Mouse (Mus musculus): ENCODE results near the gene Dpm1.

The Dpm1 gene

DNA sequence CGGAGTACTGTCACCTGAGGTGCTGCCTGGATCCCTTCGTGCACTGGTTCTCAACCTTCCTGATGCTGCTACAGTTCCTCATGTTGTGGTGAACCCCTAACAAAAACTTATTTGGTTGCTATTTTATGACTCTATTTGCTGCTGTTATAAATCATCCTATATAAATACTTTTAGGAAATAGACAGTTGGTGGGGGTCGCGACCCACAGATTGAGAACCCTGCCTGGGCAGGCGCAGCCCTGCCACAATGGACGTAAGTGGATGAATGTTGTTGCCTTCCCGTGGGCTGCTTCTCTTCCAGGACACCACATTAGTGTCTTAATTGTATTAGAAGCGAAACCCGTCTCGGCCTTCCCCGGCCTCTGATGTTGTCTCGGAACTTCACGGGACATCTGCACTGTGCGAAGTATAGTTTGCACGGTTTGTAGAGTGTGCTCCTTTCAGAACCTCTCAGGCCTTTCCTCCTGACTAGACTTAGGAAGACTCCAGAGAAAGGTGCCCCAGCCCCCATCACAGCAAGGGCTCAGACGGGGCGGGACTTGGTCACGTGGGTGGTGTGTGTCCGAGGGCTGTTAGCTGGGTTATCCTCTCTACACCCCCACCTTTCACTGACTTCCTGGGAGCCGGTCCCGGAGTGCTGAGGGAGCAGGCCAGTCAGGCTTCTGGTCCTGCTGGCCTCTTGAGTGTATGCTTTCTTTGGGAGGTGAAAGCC is 63.5 kb downstream of the Dpm1 start:
- DNase-seq (ENCODE audit: low read depth) = no peak

DNA sequence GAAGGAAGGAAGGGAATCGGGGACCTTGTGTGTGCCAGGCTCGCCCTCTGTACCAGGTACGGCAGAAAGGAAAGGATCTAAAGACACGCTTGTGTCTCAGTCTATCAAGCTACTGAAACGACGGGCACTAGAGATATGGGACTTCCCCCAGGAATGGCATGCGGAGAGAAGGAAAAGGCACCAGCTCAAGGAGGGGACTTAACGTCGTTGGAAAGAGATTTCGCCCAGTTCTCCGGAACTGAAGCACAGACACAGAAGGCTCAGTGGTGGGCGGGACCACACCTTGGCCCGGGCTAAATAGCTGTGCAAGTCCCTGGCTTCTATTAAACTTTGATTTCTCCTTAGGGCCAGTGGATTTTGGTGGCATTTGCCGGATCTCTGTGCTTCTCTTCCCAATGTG is 68.4 kb downstream of the Dpm1 start:
- peak; percentile 41 for DNase-seq (ENCODE audit: low read depth)

GRCm38 (mm10) chr2:168161514-168161971 is 68.8 kb downstream of the Dpm1 start:
- DNase-seq (ENCODE audit: low read depth) = no peak

GRCm38 (mm10) chr2:168160370-168160930 is 69.9 kb downstream of the Dpm1 start:
- DNase-seq (ENCODE audit: low read depth) = no peak

All from naive thymus-derived CD4-positive, alpha-beta T cell, adult 2 months (primary cell).